Mouse (Mus musculus): Measurements from ENCODE around the gene Dab1. TPM values are rescaled to one million over a fixed set of nuclear protein-coding genes. Genes with fewer than 3 reads are reported as not detected.

The Dab1 gene
- total RNA-seq, 2 experiments from 2014 or later = 0.21 TPM; not detected in 1

DNA sequence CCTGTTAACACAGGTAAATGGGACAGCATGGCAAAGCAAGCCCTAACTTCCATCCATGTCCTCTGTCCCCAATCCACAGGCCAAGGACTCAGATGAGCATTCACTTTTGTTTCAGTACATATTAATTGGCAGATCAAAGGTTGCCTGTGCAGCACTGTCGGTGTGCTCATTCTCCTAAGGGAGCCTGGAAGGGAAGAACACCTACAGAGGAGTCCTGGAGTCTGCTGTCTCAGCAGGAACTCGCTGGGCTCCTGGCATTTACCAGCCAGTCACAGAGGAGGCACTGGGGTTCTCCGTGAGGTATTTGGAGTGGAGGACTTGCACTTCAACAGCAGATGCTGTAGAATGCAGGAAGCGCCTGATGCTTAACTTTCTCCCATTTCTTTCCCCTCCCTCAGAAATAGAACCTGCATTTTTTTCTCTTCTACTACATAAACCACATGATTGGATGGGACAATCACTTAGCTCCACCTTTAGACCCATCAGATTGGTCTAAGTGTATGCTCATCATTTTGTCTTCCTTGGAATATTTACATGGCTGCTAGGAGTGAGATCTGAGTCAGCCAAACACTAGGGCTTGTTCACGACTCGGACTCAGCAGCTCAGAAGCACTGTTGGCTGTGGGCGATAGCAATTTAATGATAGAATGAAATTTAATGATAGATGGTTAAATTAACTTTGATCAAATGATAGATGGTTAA lies 837.2 kb downstream of the Dab1 start:
- intact Hi-C loops (cut with DNase I; ENCODE audit: low total_unique reads) = no loop called here
- no peak for DNase-seq

DNA sequence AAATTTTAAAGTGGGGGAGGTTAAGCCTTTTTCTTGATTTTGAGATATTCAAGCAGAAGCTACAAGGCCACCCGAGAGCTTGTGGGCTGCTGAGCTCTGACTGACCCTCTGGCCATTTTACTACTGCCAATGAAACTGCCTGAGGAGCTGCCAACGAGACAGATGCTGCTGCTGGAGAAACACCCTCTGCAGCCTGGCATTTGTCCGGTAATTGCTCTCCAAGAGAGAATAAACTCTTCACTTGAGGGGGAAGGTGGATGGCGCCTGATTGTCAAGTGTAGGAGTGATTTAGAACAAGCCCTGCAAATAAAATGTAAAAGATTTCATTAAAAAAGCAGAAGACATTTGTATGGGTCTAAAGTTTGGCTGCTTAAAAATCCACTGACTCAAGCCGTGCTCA lies 839.6 kb downstream of the Dab1 start:
- peak; percentile 38 for DNase-seq
- intact Hi-C loops (cut with DNase I; ENCODE audit: low total_unique reads) = no loop called here

DNA sequence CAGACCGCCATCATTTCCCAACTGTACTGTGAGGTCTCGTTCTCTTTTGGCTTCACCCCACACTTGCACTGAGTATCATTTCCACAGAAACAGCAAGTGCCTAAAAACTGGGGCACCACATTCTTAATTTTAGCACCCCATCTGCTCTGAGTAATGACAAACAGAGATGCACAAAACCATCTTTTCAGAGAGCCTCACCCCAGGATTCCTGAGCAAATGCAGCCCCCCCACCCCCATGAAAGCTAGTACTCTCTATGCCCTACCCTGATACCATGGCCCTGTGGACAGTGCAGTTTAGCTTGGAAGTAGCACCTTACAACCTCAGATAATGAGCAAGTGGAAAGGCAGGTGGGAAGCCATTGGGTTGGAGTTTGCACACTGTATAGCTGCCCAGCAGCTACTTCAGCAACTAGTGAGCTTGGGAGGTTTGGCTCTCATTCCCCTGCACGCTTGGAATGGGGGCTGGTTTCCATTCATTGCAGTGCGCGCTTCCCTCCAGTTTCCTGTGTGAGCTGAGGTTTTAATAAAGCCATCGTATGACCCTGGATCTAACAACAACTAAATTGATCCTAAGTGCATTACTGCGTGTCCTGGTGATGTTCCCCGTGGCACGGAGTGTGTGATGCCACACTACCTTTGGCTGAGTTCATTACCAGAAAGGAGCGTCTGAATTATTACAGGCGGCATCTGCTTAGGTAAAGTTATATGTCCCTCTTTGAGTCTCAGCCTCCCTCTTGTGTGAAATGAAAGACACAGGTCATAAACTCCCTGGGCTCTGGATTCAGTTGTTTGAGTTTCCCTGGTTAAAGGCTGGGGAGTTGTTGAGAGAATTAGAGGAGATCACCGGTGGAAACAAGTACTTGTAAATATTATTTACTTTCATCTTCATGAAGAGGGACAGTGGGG lies 842.2 kb downstream of the Dab1 start:
- no peak for DNase-seq
- intact Hi-C loops (cut with DNase I; ENCODE audit: low total_unique reads) = no loop called here

DNA sequence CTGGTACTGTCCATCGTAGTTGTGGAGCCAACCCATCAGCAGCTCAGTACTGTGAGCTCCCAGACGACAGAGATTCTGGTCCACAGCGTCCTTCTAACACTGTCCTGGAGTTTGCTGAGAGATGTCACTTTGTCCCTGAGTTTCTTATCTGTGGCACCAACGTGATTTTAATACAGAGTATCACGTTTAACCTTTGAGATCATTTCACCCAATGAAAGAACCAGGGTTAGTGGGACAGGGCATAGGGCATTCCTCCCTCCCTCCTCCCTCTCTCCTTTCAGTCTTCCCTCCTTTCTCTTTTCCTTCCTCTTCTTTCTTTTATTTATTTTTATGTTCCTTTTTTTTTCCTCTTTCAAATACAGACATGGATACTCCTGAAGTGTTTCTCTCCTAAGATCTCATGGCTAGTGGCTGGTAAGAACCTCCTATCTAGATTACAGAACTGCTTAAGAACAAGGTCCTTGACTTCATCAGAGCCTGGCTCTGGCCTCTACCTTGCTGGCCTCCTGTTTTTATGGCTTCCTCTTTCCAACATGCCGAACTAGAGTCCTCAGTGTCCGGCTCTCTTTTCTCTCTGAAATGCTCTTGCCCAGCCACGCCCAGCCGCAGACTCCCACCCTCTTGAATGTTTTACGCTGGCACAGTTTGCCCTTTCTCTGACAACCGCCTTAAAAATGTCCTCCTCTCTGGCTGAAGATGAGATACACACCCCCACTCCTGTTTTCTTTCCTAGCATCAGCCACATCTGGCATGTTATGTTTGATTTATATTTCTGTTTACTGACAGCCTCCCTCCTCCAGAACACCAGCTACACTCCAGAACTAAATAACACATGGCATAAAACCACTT lies 844.0 kb downstream of the Dab1 start:
- intact Hi-C loops (cut with DNase I; ENCODE audit: low total_unique reads) = no loop called here
- no peak for DNase-seq

DNA sequence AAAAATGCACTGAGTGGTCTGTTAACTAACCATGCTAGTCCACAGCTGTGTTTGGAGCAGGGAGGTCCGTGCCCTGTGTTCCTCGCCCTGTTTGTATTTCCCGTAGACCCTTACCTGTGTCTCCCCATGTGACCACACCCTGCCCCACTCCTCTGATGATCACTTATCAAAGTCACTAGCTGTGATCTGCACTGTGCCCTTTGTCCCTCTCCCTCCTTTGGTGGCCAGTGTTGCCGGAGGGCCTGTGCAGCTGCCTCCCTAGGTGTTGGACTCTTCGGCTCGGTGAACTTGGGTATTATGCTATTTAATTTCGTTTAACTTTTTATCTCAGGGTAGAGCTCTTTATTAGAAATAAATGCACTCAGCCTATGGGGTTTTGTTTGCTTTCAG lies 844.6 kb downstream of the Dab1 start:
- intact Hi-C loops (cut with DNase I; ENCODE audit: low total_unique reads) = no loop called here

DNA sequence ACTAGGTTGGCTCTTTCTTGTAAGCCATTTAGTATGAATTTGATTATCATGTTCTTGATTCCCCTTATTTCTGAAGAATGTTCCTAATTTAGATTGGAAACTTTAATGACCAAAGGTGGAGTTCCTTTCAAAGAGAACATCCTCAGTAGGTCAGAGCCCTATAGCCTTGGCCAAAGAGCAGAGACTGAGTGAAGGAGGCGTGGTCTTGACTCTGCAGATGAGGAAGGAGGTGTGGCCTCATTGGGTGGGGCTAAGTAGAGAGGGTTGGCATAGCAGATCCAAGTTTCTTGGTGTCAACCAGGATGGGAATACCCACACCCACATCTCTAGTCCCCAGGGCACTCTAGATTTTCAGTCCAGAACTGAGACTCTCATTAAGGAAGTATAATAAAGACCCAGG lies 846.4 kb downstream of the Dab1 start:
- DNase-seq = no peak
- intact Hi-C loops (cut with DNase I; ENCODE audit: low total_unique reads) = no loop called here

More for the DNA sequence above, 844.6 kb downstream of the Dab1 start:
- no peak for DNase-seq

DNA sequence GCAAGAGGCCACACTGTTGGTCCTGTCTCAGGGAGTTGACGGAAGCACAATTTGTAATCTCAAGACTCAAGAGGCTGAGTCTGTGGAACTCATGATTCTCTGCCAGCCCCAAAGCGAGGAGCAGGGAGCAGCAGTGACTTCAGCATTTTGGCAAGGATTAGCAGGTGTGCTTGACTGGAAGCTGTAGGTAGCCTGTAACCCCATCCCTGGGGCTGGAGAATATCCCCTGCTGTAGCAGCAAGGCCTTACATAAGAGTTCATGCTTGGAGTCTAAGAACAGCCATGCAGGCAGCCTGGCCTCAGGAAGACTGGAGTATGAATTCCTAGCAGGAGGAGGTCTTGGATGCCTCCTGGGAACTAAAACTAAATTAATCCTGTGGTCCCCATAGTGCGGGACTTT lies 849.5 kb downstream of the Dab1 start:
- intact Hi-C loops (cut with DNase I; ENCODE audit: low total_unique reads) = no loop called here

DNA sequence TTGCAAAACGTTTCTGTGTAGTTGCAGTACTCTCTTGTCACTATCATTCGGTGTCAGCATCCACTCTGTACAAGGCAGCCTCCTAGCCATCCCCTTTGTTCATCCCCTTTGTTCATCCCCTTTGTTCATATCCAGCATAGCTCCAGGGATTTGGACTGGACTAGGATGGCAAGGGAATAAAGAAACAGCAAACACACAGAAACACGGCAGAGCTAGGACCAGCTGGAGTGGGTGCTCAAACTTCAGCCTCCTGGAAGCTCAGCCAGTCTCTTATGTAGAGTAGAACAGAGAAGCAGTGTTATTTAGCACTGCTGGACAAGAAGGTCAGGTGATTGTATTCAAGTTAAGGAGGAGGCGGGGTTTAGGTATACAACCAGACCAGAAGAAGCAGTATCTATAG lies 853.8 kb downstream of the Dab1 start:
- intact Hi-C loops (cut with DNase I; ENCODE audit: low total_unique reads) = no loop called here
- DNase-seq = no peak

More for the DNA sequence above, 849.5 kb downstream of the Dab1 start:
- no peak for DNase-seq

DNA sequence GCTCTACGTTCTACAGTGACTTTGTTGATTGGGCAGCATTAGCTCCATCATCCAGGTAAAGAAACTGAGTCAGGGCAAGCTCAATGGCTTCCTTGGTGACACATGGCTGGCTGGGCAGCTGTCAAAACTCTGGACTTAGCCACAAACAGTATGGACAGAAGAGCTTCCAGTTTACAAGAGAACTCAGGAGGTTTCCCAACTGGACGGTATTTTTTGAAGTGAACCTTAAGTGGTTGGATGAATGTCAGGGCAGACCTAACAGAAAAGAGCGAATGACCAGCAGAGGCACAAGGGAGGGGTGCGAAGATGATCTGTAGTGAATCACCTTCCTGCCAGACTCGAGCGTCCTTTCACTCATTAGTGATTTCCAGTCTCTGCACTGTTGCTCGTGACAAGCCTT lies 857.7 kb downstream of the Dab1 start:
- no peak for DNase-seq
- intact Hi-C loops (cut with DNase I; ENCODE audit: low total_unique reads) = no loop called here

DNA sequence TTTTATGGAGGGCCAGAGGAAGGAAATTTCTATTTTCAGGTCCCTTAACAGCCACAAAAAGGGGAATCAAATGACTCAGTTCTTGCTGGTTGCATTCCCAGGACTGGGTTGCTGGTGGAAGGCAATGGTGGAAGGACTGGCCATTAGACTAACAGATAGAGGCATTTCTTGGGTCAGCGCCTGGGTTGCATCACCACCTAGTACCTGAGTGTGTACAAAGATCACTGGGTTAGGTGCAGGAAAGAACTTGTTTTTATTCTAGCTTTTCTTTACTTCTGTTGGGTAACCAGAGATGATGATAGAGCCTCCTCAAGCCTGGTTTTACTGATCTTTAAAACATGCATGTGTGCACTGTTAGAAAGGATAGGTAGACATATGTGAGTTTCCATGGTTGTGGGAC lies 864.8 kb downstream of the Dab1 start:
- intact Hi-C loops (cut with DNase I; ENCODE audit: low total_unique reads) = no loop called here
- no peak for DNase-seq

DNA sequence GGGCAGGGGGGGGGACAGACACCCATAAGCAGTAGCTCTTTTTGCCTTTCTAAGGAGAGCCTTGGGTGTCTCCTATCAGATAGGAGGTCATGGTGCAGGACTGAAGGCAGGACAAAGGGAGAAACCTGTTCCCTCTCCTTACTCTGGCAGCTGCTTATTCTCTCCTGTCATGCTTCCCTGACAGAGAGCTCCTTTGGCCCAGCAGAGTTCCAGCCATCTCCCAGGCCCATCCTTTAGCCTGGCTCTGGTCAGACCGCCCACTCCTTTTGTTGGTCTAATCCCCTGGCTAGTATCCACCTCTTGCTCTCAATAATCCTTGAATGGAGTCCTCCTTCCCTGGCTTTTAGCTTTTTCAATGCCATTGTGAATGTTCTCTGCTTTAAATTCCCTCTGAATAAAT lies 878.1 kb downstream of the Dab1 start:
- DNase-seq = no peak
- intact Hi-C loops (cut with DNase I; ENCODE audit: low total_unique reads) = no loop called here

DNA sequence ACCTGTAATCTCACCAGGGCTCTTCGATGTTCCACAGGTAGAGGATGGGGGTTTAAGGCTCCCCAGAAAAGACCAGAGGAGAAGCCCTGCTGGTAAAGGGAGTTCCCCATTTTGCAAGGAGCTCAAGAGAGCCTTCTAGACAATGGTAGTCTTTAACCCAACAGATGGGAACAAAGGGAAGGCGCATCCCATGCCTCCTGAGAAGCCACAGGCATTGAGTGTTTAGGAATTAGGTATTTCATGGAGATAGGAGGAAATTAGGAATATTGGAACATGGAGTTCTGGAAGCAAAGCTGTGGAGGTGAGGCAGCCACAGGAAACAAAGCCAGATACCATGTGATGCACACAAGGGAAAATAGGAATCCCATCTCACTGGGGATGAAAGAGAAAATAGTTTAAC lies 881.0 kb downstream of the Dab1 start:
- intact Hi-C loops (cut with DNase I; ENCODE audit: low total_unique reads) = no loop called here
- DNase-seq = no peak

DNA sequence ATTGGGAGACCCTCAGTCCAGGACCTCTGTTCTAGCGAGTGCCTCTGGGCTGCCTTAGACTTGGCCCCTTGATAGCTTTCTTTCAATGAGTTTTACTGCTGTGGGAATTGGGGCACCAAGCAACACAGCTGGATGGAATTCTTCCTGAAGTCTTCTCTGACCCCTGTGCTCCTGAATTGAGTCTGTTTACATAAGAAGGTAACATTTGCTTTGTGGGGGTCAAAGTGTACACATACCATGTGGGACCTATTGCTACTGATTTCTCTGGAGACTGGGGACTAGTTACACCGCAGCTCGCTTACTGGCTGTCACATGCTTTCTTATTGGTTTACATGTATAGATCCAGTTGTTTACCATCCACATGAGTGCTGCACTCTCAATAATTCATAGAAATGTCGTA lies 881.5 kb downstream of the Dab1 start:
- intact Hi-C loops (cut with DNase I; ENCODE audit: low total_unique reads) = no loop called here
- DNase-seq = no peak

DNA sequence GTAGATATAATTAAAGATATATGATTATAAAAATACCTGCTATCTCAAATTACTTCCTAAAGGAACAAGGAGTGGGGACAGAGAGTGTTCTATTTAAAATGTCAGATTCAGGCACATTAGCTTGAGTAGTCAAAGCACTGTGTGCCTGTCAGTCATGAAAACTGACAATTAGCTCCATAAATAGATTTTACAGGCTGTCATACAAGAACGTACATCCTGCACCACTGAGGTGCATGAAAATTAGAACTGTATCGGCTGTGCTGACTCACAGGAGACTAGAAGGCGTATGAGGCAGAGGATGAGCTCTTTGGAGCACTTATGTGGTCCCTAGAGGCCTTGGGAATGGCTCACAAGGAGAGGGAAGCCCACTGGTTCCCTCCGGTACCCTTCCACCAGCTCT lies 882.1 kb downstream of the Dab1 start:
- intact Hi-C loops (cut with DNase I; ENCODE audit: low total_unique reads) = no loop called here

DNA sequence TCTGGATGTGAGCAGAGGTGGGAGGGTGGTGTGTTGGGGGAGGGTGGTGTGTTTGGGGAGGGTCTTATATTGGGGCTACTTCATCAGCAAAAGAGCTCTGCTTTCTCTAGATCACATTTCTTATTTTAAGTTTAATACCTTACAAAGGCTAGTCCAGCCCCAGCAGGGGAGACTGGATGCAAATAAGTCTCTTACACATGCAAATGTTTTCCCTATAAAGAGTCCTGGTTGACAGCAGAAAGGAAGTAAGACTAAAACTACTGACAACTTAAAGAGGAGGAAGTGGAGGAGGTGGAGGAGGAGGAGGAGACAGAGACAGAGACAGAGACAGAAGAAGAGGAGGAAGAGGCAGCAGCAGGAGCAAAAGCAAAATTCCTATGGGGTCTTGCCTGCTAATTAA lies 885.8 kb downstream of the Dab1 start:
- intact Hi-C loops (cut with DNase I; ENCODE audit: low total_unique reads) = no loop called here
- DNase-seq = no peak

More for the DNA sequence above, 882.1 kb downstream of the Dab1 start:
- no peak for DNase-seq

DNA sequence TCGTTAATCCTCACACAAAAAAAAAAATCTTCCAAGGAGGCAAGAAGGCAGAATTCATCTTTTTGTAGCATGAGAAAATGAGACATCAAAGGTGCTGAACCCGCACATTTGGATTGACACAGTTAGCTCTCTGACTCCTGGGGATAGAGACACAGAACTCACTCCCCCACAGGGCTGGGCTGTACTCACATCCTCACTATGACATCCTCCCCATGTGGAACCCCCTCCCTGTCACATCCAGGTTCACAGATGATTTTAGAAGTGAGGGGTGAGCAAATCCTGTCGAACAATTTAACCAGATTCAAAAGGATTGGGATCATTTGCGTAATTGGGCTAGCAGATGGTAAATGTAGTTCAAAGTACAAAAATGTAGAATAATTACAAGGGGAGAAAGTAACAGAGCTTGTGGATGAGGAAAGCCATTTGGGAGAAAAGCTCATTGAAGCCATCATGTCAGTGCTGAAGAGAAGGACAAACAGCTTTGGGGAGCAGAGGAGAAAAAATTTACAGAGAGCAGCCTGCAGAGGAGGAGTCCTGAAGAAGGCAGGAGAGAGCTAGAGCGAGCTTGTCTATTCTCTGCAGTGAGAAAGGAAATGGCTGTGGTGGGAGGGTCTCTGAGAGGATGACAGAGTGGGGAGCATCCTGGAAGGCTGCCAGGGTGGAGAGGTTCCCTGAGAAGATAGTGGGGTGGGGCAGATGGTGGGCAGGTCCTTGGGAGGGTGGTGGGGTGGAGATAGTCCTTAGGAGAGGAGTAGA lies 890.2 kb downstream of the Dab1 start:
- no peak for DNase-seq
- intact Hi-C loops (cut with DNase I; ENCODE audit: low total_unique reads) = no loop called here

DNA sequence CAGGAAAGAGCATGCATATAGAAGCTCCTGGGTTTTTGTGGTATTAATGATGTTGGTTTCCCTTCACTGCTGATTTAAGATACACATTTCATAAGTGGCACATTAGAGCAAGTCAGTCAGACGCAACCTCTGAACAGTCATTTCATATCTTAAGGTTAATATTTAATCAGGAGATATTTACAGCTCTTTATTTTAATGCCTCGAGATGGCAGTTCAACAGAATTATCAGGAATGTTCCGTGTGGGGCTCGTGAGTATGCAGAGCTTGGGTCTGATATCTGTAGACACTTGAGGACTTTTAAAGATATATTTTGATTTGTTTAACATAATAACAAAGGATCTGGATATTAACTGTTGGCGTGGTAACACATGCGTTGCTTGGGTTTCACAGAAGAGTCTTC lies 892.7 kb downstream of the Dab1 start:
- intact Hi-C loops (cut with DNase I; ENCODE audit: low total_unique reads) = loop anchor here (10.0 kb wide), 1 partner anchor 383 kb away; no protein-coding TSS in a partner anchor
- DNase-seq = no peak

DNA sequence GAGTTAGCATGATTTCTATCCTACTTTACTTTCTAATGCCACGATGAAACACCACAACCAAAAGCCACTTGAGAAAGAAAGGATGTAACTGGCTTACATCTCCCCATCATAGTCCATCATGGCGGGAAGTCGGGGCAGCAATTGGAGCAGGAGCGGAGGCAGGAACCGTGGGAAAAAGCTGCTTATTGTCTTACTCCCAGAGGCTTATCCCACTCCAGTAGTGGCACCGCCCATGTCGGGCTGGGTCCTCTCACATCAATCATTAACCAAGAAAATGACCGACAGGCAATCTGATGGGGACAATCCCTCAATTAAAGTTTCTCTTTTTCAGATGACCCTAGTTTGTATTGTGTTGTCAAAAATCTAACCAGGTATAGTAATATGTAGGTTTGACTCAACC lies 893.4 kb downstream of the Dab1 start:
- no peak for DNase-seq
- intact Hi-C loops (cut with DNase I; ENCODE audit: low total_unique reads) = loop anchor here (10.0 kb wide), 1 partner anchor 382 kb away; no protein-coding TSS in a partner anchor

DNA sequence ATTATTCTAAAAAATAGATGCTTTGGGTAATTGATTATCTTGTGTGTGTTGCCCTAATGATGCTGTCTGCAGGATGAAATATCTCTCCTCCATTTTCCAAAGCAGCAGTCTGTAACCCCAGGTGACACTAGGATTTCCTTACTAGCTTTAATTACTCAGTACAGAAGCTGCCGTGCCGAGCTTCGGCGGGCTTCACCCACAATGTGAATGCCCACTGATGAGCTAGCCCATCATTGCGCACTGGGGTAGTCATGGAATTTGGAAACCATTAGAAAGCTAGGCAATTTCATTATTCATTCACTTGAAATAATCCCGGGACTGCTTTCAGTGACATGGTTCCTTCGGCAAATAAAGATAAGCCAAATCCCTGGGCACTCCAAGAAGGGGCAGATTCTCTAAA lies 894.5 kb downstream of the Dab1 start:
- DNase-seq = no peak
- intact Hi-C loops (cut with DNase I; ENCODE audit: low total_unique reads) = loop anchor here (10.0 kb wide), 1 partner anchor 381 kb away; no protein-coding TSS in a partner anchor
